Mouse (Mus musculus) small intestine, adult 2 months (tissue): ENCODE results near the gene Phyh.

ENCODE experiments used
- CTCF ChIP-seq: fragments of 200-500 bp; IDR thresholded peaks from 2 replicates; pipeline ENCODE4 v1.5.1; 2012; ENCODE audit warnings: low read depth, mild to moderate bottlenecking, control low read depth, inconsistent platforms, low read length, moderate library complexity, mixed read lengths; ENCODE audit not compliant: insufficient replicate concordance, insufficient read length; ENCODE audit errors: extremely low read depth
- POLR2A ChIP-seq: fragments of 200-500 bp; IDR thresholded peaks from 2 replicates; pipeline ENCODE4 v1.6.1; 2012; ENCODE audit warnings: low read depth, mild to moderate bottlenecking, control low read depth, inconsistent platforms, low read length, moderate library complexity

DNA sequence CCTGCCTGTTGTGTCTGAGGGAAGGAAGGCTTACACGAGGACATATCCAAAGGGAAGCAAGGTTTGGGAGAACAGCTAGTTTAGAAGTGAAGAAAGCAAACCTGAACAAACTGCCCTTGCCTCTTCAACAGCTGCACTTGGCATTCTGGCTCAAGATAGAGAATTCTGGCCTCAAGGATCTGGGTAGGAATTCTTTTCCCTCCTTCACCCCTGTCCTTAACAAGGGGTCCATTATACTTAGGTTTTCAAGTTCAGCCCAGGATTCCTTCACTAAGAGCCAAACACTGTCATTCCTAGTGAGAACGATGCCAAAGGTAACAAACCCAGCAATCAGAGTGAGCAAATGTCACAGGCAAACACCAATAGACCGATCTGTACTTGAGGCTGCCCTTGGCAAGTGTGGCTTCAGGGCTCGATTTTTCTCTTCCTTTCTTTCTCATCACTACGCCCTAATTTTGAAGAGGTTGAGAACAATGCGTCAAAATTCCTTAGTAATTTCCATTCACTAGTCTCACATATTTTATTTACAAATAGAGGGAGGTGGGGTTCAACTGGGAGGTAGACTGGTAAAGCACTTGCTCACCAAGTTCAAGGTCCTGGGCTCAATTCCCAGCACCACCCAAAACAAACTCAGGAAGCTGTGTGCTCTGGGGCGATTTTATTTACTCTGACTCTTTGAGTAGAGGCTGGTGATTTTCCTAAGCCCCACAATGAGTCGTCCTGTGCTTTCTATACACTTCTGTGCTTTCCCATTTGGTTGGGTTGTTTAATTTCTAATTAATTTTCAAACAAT is 68.8 kb downstream of the Phyh start:
- TF ChIP-seq CTCF (no peak), POLR2A (no peak)
